Mouse (Mus musculus) gastrocnemius, adult 8-10 months (tissue): ENCODE data around the gene Brwd1. TPM values are rescaled to one million over a fixed set of nuclear protein-coding genes. Genes with fewer than 3 reads are reported as not detected.
"Not testable (repeated sequence)": the region's sequence is repeated elsewhere in the genome, so short reads cannot be mapped to it uniquely, and the experiment has no call there.

Source experiments
- DNase-seq, 2 experiments: peaks; one replicate each; pipeline ENCODE4 v3.0.0; 2022; ENCODE audit warnings: low spot score in 2 of 2
- microRNA-seq: library from miRNA; unstranded; fragments of <30 nt; microRNA quantifications from one replicate; pipeline ENCODE4 v1.2.0, GENCODE M21; 2022
- total RNA-seq, 4 experiments: library from RNA; stranded (reverse); gene quantifications; 2 replicates each; pipeline ENCODE4 v1.2.4; 2022

Brwd1 gene
- total RNA-seq, 4 experiments from 2014 or later, result 48.0 to 63.0 (median 55.2) TPM

GRCm38 (mm10) chr16:95984911-95985310 lies 97.4 kb downstream of the Brwd1 start:
- no peak for DNase-seq

DNA sequence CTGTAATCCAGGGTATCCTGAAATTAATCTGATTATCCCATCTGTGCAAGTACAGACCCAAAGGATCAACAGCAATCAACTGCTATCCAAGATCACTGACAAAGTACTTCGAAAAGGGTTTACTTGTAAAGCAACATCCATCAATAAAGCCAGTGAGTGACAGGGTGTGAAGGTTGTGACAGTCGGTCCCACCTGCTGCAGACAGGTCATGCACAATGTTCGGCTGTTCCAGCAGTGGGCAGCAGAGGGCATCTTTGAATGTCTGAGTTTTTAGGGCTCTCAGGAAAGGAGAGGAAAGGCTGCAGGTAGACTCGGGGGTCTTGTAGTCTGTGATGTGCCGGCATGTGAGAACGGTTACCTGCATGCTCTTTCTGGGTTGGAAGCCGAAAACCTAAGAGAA lies 98.7 kb downstream of the Brwd1 start:
- DNase-seq, result no peak

- no peak for DNase-seq
Measured at GRCm38 (mm10) chr16:95970841-95971240, 111.5 kb downstream of the Brwd1 start.

DNA sequence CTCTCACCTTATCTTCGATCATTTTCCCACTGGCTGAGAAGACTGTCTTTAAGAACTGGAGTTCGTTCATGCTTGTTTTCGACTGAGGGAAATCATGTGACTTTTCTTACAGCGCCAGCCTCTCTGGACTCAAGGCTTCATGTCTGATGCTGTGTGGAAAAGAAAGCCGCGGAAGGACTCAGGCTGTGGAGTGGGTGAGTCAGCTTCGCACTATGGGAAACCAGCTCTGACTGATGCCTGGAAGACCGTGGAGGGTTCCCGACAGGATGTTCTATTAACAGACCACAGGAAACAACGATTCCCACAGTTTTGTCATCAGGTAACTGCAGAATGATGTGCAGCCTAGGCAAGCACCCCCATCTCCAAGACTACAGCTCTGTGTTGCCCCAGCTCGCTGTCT lies 114.9 kb downstream of the Brwd1 start:
- DNase-seq, result no peak

DNA sequence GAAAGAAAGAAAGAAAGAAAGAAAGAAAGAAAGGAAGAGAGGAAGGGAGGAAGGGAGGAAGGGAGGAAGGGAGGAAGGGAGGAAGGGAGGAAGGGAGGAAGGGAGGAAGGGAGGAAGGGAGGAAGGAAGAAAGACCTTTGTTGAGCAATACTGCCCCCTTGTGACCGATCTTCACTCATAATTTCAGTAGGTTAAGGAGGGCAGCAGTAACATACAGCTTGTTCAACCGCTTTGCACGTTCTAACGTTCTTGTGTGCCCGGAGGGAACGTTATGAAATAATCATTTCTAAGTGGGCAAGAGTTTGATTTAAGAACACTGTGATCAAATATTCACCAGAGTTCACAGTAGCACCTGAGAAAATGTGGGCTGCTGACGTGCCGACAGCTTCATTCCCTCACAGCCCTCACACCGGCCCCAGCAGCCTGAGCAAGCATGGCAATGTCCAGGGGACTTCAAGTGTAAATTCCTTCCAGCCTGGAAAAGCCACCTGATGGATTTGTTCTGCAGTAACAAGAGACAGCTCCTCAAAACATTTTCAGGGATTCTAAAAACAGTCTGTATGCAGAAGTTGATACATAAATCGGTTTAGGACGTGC lies 117.8 kb downstream of the Brwd1 start:
- DNase-seq, result no peak

- not testable (repeated sequence) for DNase-seq
Measured at GRCm38 (mm10) chr16:95961484-95961883, 120.8 kb downstream of the Brwd1 start.

- DNase-seq, result not testable (repeated sequence)
Measured at GRCm38 (mm10) chr16:95960689-95961088, 121.6 kb downstream of the Brwd1 start.

DNA sequence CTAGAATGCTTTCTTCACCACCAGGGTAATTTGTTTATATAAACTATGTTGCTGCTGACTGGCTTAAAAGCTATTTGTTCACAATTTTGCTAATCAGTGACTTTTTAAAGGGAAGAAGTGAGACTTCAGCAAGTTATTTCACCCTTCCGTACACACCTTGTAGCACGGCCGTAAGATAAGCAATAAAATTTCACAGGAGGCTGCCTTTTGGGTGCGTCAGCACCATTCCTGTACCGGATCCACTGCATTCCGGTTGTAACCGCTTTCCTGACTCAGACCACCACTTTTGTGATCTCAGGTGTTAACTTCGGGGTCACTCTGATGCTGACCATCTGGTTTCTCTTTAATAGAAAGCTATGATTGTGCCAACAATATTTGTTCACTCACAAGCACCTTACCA lies 124.2 kb downstream of the Brwd1 start:
- DNase-seq, result no peak

DNA sequence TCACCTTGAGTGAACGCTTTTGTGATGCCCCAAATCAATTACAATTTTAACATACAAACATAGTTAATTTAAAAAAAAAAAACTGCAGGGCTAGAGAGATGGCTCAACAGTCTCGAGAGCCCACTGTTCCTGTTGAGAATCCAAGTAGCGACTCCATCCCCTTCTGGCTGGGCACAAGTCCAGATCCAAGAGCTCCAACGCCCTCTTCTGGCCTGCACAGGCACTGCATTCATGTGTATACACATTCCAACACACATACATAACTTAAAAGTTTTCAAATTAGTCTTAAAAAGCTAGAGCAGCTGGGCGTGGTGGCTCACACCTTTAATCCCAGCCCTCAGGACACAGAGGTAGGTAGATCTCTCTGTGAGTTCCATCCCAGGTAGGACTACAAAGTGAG lies 125.7 kb downstream of the Brwd1 start:
- no peak for DNase-seq

GRCm38 (mm10) chr16:95955716-95956346 lies 126.5 kb downstream of the Brwd1 start:
- no peak for DNase-seq

- no peak for DNase-seq
Measured at GRCm38 (mm10) chr16:95954341-95954740, 128.0 kb downstream of the Brwd1 start.

DNA sequence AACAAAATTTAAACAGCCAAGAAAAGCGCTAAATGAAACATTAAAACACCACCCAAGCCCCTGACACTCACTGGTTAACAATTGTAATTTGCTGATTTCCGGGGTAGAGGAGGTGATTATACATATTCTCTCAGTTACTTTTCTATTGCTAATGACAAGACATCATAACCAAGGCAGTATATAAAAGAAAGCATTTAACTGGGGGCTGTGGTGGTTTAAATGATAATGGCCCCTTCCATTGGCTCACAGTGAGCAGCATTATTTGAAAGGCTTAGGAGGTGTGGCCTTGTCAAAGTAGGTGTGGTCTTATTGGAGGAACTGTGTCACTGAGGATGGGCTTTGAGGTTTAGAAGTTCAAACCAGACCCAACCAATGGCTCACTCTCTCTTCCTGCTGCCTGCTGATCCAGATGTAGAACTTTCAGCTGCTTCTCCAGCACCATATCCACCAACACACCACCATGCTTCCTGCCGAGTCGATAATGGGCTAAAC lies 129.1 kb downstream of the Brwd1 start:
- DNase-seq, result no peak

- no peak for DNase-seq
Measured at GRCm38 (mm10) chr16:95951471-95951870, 130.9 kb downstream of the Brwd1 start.

DNA sequence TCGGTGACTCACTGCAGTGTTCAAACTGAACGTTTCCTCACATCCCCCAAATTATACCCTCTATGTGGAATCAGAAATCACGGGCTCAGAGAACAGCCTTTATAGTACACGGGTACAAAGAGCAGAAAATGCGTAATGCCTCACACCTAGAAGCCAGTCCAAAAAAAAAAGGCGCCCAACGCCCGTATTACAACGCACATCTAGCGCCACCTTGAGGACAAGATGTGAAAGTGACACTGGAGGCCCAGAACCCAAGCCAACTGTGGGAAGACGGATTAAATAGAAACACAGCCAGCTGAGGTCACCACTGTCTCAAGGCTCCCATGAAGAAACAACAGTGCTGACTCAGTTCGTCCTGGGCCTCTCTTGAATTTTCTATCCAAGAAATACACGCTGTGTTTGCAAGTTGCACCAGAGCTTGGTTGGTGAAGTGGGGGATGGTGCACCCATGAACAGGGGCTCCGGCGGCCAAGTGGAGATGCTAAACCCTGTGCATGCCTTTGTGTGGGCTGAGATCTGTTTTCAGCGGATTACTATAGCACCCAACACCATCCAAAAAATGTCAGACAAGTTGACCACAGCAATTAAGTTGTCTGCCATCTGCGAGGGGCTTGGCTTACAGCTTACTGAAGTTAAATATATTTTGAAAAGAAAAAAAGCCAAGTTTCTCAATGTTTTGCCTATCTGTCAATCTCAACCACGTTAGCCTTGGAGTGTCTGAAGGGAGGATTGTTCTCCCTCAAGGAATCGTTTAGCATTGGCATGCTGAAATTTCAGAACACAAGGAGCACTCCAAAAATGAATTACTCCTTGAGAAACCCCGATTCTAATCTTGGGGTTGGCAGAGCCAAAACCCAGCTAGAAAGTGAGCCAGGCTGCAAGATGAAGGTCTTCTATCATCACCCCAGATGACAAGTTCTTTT lies 136.7 kb downstream of the Brwd1 start:
- peak; percentile 61 to 72 for DNase-seq

- no peak for DNase-seq
Measured at GRCm38 (mm10) chr16:95943186-95943585, 139.1 kb downstream of the Brwd1 start.

Small RNA genes within 50 kb of the gene (microRNA-seq; reads per million reads assigned to microRNA genes)
- not detected for gene Gm27833

Other genes starting within 250 kb of the Brwd1 start
- 10 to 100 TPM; 11.9 to 14.4 (median 12.9) TPM for gene Psmg1, start 91.6 kb downstream of the Brwd1 start, total RNA-seq
- gene Hmgn1, start 45.2 kb upstream of the Brwd1 start, total RNA-seq, result 10 to 100 TPM; 19.1 to 31.3 (median 25.5) TPM
- 10 to 100 TPM; 12.0 to 14.4 (median 13.0) TPM for gene Wrb, start 62.9 kb upstream of the Brwd1 start, total RNA-seq
- gene Lca5l, start 109.7 kb upstream of the Brwd1 start, total RNA-seq, result under 1 TPM; 0.32 to 0.54 (median 0.41) TPM
- gene Sh3bgr, start 117.9 kb upstream of the Brwd1 start, total RNA-seq, result 1,000 to 10,000 TPM in 3 of 4 experiments, 100 to 1,000 TPM in 1; 903 to 1,283 (median 1,111) TPM
- gene B3galt5, start 153.3 kb upstream of the Brwd1 start, total RNA-seq, result not detected